Mouse (Mus musculus): Measurements from ENCODE around the gene Rasa2. TPM values are rescaled to one million over a fixed set of nuclear protein-coding genes. Genes with fewer than 3 reads are reported as not detected.

Rasa2 gene
- total and polyA plus RNA-seq, 3 experiments: 9.7 to 9.8 (median 9.8) TPM

GRCm38 (mm10) chr9:96674301-96674700 is 42.9 kb upstream of the Rasa2 start:
- Histone ChIP-seq H3K79me2 (replicated peaks; ENCODE audit: control insufficient read depth, extremely low read depth, insufficient read depth, poor library complexity, severe bottlenecking) (no peaks in the 10 kb centered on the region), H3K9ac (ENCODE audit: insufficient read depth, low read depth) (no peak overlapping the region), H3K27ac (ENCODE audit: insufficient read depth, low read depth) (no peak overlapping the region), H3K9me3 (replicated peaks; ENCODE audit: low read length) (no peaks in the 10 kb centered on the region), H3K27me3 (replicated peaks) (no peaks in the 10 kb centered on the region), H3K4me3 (replicated peaks in 1 of 3; ENCODE audit: low read depth in 2 of 3, low read length in 2 of 3, poor library complexity in 1 of 3) (no peak overlapping the region), H3K4me1 (ENCODE audit: control insufficient read depth in 1 of 2, insufficient read depth in 2 of 2) (peaks cover 3 to 37% of the 10 kb centered on the region in 2 experiments; a peak in 3 of 4 replicates), H3K36me3 (replicated peaks in 1 of 2; ENCODE audit: control insufficient read depth in 1 of 2, insufficient read depth in 1 of 2, low read length in 1 of 2) (no peaks in the 10 kb centered on the region), H3K4me2 (ENCODE audit: insufficient read depth, low read depth, poor library complexity, severe bottlenecking) (no peak overlapping the region)
- no peak for DNase-seq (ENCODE audit: extremely low read depth)
- dilution Hi-C loops (cut with MboI; ENCODE audit: extremely low pct_ligation_motif_present, extremely low pct_unique_long_range_greater_than_20kb, low sequenced_read_pairs) (no loop called here), in situ Hi-C loops (cut with MboI; ENCODE audit: low pct_ligation_motif_present, low pct_unique_long_range_greater_than_20kb, low sequenced_read_pairs) (loop anchor here (5.0 to 10.0 kb wide), 3 partner anchors 83 to 390 kb away; no protein-coding TSS in a partner anchor)
- no peak for TF ChIP-seq USF2 (conservative IDR thresholded peaks at IDR 0.05; ENCODE audit: low read depth, low read length)
- TF ChIP-seq MAX (IDR thresholded peaks at IDR 0.05; ENCODE audit: low read length): no peak
- TF ChIP-seq JUND (conservative IDR thresholded peaks at IDR 0.05; ENCODE audit: low read depth, low read length): no peak
- TF ChIP-seq GABPA (IDR thresholded peaks at IDR 0.05; ENCODE audit: insufficient replicate concordance, low read depth, low read length): no peak
- TF ChIP-seq ELF1 (IDR thresholded peaks at IDR 0.05; ENCODE audit: low read depth, low read length): no peak
- no peak for TF ChIP-seq TBP (conservative IDR thresholded peaks at IDR 0.05; ENCODE audit: low read depth, low read length)
- no peak for TF ChIP-seq SIN3A (IDR thresholded peaks at IDR 0.05; ENCODE audit: low read length)
- TF ChIP-seq JUN (IDR thresholded peaks at IDR 0.05; ENCODE audit: insufficient read depth, low read depth, low read length): no peak

DNA sequence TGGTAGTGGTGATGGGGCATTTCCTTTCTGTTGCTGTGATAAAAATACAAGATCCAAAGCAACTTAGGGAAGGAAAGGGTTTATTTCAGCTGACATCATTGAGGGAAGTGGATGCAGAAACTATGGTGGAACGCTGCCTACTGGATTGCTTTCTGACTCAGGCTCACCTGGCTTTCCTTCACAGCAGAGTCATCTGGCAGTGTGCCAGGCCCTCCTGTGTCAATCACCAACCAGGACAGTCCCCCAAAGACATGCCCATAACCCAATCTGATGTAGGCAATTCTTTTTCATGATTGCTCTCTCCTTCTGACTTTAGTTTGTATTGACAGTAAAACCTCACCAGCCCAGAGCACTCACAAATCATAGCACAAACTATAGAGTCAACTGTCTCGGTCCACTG is 41.0 kb upstream of the Rasa2 start:
- Histone ChIP-seq H3K9ac (ENCODE audit: insufficient read depth, low read depth) (no peak overlapping the region), H3K79me2 (replicated peaks; ENCODE audit: control insufficient read depth, extremely low read depth, insufficient read depth, poor library complexity, severe bottlenecking) (no peaks in the 10 kb centered on the region), H3K27me3 (replicated peaks) (no peaks in the 10 kb centered on the region), H3K4me2 (ENCODE audit: insufficient read depth, low read depth, poor library complexity, severe bottlenecking) (no peak overlapping the region), H3K27ac (ENCODE audit: insufficient read depth, low read depth) (no peak overlapping the region), H3K9me3 (replicated peaks; ENCODE audit: low read length) (no peaks in the 10 kb centered on the region), H3K4me1 (ENCODE audit: control insufficient read depth in 1 of 2, insufficient read depth in 2 of 2) (peaks cover 3 to 38% of the 10 kb centered on the region in 2 experiments; a peak in 3 of 4 replicates), H3K36me3 (replicated peaks in 1 of 2; ENCODE audit: control insufficient read depth in 1 of 2, insufficient read depth in 1 of 2, low read length in 1 of 2) (no peaks in the 10 kb centered on the region), H3K4me3 (replicated peaks in 1 of 3; ENCODE audit: low read depth in 2 of 3, low read length in 2 of 3, poor library complexity in 1 of 3) (no peak overlapping the region)
- in situ Hi-C loops (cut with MboI; ENCODE audit: low pct_ligation_motif_present, low pct_unique_long_range_greater_than_20kb, low sequenced_read_pairs) (loop anchor here (5.0 to 10.0 kb wide), 3 partner anchors 85 to 388 kb away; no protein-coding TSS in a partner anchor), dilution Hi-C loops (cut with MboI; ENCODE audit: extremely low pct_ligation_motif_present, extremely low pct_unique_long_range_greater_than_20kb, low sequenced_read_pairs) (no loop called here)
- TF ChIP-seq CTCF (conservative IDR thresholded peaks at IDR 0.05 in 1 of 2, IDR thresholded peaks at IDR 0.05 in 1 of 2; ENCODE audit: low read depth in 2 of 2, low read length in 2 of 2) (no peak), POLR2AphosphoS2 (IDR thresholded peaks at IDR 0.05; ENCODE audit: low read depth, low read length) (no peak), MXI1 (IDR thresholded peaks at IDR 0.05; ENCODE audit: low read depth, low read length) (no peak), E2F4 (IDR thresholded peaks at IDR 0.05; ENCODE audit: insufficient replicate concordance, low read depth, low read length) (no peak), NELFE (IDR thresholded peaks at IDR 0.05; ENCODE audit: low read depth, low read length) (no peak)
- no peak for DNase-seq (ENCODE audit: extremely low read depth)

DNA sequence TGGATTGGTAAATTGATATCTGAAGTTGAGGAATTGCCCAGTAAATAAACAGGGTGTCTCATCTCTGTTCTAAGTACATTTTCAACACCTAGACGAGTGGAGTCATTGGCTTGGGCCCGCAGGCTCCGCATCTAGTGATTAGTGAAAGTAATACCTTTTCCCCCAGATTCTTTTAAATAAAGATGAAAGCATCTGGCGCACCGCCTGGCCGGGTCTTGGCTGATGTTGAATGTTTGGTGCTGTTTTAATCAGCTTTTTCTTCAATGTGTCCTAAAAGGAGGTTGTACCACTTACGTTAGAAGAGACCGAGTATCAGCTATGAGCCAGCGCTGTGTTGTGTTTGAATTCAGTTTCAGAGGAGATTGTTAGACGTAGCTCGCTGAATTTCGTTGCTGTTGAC is 39.8 kb upstream of the Rasa2 start:
- TF ChIP-seq JUN (IDR thresholded peaks at IDR 0.05; ENCODE audit: insufficient read depth, low read depth, low read length) (no peak), EP300 (IDR thresholded peaks at IDR 0.05; ENCODE audit: low read length) (no peak), POLR2A (IDR thresholded peaks at IDR 0.05; ENCODE audit: low read depth, low read length) (no peak), ETS1 (conservative IDR thresholded peaks at IDR 0.05; ENCODE audit: low read depth, low read length) (no peak), MYC (IDR thresholded peaks at IDR 0.05; ENCODE audit: low read depth, low read length) (no peak), CHD2 (IDR thresholded peaks at IDR 0.05; ENCODE audit: low read length) (no peak), UBTF (IDR thresholded peaks at IDR 0.05; ENCODE audit: low read depth, low read length) (no peak), CTCF (conservative IDR thresholded peaks at IDR 0.05 in 1 of 2, IDR thresholded peaks at IDR 0.05 in 1 of 2; ENCODE audit: low read depth in 2 of 2, low read length in 2 of 2) (no peak), PAX5 (IDR thresholded peaks at IDR 0.05; ENCODE audit: low read length) (no peak), NELFE (IDR thresholded peaks at IDR 0.05; ENCODE audit: low read depth, low read length) (no peak), ZNF384 (IDR thresholded peaks at IDR 0.05; ENCODE audit: low read depth, low read length) (no peak), HCFC1 (IDR thresholded peaks at IDR 0.05; ENCODE audit: low read depth, low read length) (no peak), NRF1 (IDR thresholded peaks at IDR 0.05; ENCODE audit: low read depth, low read length) (no peak), E2F4 (IDR thresholded peaks at IDR 0.05; ENCODE audit: insufficient replicate concordance, low read depth, low read length) (no peak), TCF12 (IDR thresholded peaks at IDR 0.05; ENCODE audit: low read depth, low read length) (no peak), MAX (IDR thresholded peaks at IDR 0.05; ENCODE audit: low read length) (no peak), RAD21 (IDR thresholded peaks at IDR 0.05; ENCODE audit: low read depth, low read length) (no peak), USF1 (IDR thresholded peaks at IDR 0.05; ENCODE audit: low read depth, low read length) (no peak), CHD1 (IDR thresholded peaks at IDR 0.05; ENCODE audit: low read depth, low read length) (no peak)
- no peak overlapping the region for H3K9ac ChIP-seq (ENCODE audit: insufficient read depth, low read depth)
- H3K9me3 ChIP-seq (replicated peaks; ENCODE audit: low read length): no peaks in the 10 kb centered on the region
- H3K4me1 ChIP-seq (ENCODE audit: control insufficient read depth in 1 of 2, insufficient read depth in 2 of 2): peaks cover 3 to 37% of the 10 kb centered on the region in 2 experiments; a peak in 3 of 4 replicates
- H3K4me3 ChIP-seq (replicated peaks in 1 of 3; ENCODE audit: low read depth in 2 of 3, low read length in 2 of 3, poor library complexity in 1 of 3): no peak overlapping the region
- dilution Hi-C loops (cut with MboI; ENCODE audit: extremely low pct_ligation_motif_present, extremely low pct_unique_long_range_greater_than_20kb, low sequenced_read_pairs) (no loop called here), in situ Hi-C loops (cut with MboI; ENCODE audit: low pct_ligation_motif_present, low pct_unique_long_range_greater_than_20kb, low sequenced_read_pairs) (loop anchor here (5.0 to 10.0 kb wide), 3 partner anchors 86 to 386 kb away; no protein-coding TSS in a partner anchor)
- no peaks in the 10 kb centered on the region for H3K79me2 ChIP-seq (replicated peaks; ENCODE audit: control insufficient read depth, extremely low read depth, insufficient read depth, poor library complexity, severe bottlenecking)
- H3K36me3 ChIP-seq (replicated peaks in 1 of 2; ENCODE audit: control insufficient read depth in 1 of 2, insufficient read depth in 1 of 2, low read length in 1 of 2): no peaks in the 10 kb centered on the region
- H3K4me2 ChIP-seq (ENCODE audit: insufficient read depth, low read depth, poor library complexity, severe bottlenecking): no peak overlapping the region
- no peak overlapping the region for H3K27ac ChIP-seq (ENCODE audit: insufficient read depth, low read depth)
- H3K27me3 ChIP-seq (replicated peaks): no peaks in the 10 kb centered on the region
- no peak for DNase-seq (ENCODE audit: extremely low read depth)
